Mouse (Mus musculus): ENCODE results near the gene Tmem88.

DNA sequence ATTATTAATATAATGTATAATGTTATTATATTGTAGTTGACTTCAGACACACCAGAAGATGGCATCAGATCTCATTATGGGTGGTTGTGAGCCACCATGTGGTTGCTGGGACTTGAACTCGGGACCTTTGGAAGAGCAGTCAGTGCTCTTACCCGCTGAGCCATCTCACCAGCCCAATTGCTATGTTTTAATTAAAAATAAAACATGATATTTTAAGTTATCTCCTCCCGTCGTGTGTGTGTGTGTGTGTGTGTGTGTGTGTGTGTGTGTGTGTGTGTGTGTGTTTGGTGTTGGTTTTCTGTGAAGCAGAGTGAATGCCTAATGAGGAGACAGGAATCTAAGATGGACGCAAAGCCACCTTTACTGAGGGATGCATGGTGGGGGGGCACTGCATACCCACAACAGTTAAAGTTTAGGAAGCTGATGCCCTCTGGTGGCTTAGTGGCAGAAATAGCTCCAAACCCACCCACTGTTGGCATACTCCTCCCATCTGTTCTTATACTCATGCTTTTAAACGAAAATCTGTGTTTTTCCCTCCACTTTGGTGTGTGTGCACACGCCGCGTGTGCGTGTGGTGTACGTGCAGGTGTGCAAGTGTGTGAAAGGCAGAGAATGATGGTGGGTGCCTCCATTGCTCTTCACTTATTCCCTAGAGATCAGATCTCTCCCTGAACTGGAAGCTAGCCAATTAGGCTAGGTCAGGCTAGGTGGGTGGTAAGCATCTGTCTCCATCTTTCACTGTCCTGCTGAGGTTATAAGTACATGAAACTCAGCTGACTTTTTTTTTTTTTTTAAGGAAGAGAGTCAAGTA is 34.0 kb upstream of the Tmem88 start:
- TF ChIP-seq POLR2A (IDR thresholded peaks at IDR 0.05; ENCODE audit: control insufficient read depth, extremely low read depth, insufficient read depth, low read length, poor library complexity), result no peak
- TF ChIP-seq CTCF (IDR thresholded peaks at IDR 0.05; ENCODE audit: borderline replicate concordance, control insufficient read depth, extremely low read depth, insufficient read depth, low read length, poor library complexity), result no peak

Measured in thymus, adult 2 months (tissue).